Mouse (Mus musculus) cerebral cortex, adult 2 months (tissue): Measurements from ENCODE around the gene Clca2.

ENCODE experiments used
- WGBS: fragments of 180-500 bp; shearing (Covaris S2); methylation state at CpG from one replicate; pipeline ENCODE4 v1.1.7; 2018; 5-methylcytosine and 5-hydroxymethylcytosine counted together

Clca2 gene

DNA sequence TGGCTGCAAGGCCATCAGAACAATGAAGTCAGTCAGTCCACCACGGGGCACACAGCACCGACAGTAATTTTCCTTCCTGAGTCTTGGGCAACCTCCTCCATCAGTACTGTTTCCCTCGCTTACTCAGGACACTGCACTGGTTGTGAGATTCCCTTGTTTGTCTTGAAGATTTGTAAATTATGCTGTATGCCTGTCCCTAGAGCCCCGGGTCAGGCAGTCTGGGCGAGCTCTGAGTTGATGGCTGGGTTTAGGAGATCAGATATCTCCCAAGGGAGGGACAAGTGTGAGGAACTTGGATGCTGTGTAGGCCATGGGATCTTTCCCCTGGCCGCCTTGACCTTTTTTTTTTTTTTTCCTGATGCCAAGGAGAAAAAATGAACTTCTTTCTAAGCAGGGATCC lies at the start of gene Clca2:
TSS of gene Clca2 (minus strand) at position 153 of the 400 bp plus-strand sequence.
- 72% methylated on average over 6 of the region's 6 CpGs for WGBS

DNA sequence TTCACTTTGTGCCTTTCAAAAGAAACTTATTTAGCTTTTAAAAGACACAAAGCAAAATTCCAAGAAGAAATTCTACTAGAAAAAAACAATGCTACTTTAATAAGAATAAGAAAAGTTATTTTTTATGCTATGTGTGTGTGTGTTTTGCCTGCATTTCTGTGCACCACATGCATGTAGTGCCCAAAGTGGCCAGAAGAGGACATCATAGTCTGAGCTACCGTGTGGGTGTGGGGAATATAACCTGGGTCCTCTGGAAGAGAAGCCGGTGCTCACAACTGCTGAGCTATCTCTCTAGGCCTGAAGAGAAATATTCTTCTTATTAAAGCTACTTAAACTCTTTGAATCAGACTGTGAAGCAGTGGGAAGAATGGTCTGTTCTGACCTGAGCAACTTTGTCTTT lies 48.2 kb upstream of the Clca2 start:
- WGBS, result 87% methylated on average over 2 of the region's 2 CpGs

DNA sequence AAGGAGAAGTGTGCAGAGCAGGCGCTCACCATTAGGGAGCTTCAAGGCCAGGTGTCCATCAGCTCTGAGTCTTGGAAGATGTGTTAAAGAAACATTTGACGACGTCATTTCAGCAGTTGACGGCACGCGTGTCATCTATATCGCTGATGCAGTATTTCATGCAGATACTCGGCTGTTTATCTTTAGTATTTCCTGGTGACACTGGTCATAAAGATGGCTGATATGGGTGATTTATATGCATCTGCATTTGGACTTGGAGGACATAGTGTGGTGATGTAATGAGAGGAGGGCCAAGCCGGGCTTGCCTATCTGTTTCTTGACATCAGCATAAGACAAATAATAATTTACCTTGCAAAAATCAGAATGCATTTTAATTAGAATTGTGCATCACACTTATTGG lies 47.6 kb upstream of the Clca2 start:
- WGBS, result 98% methylated on average over 9 of the region's 9 CpGs

DNA sequence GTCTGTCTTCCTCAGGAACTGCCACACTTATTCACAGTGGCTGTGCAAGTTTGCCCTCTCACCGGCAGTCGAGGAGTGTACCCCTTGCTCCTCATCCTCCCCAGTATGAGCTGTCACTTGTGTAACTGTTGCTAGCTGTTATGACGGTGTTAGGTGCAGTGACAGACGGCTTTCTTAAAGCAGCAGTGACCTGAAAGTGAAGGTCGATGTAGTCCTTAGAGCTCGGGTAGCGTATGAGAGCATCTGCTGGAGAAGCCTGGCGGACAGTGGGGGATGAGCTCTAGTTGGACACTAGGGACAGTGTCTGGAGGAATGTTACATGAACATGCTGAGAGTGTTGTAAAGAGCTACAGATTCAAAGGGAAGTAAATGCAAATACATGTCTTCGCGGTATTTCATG lies 44.6 kb upstream of the Clca2 start:
- WGBS, result 92% methylated on average over 10 of the region's 10 CpGs

DNA sequence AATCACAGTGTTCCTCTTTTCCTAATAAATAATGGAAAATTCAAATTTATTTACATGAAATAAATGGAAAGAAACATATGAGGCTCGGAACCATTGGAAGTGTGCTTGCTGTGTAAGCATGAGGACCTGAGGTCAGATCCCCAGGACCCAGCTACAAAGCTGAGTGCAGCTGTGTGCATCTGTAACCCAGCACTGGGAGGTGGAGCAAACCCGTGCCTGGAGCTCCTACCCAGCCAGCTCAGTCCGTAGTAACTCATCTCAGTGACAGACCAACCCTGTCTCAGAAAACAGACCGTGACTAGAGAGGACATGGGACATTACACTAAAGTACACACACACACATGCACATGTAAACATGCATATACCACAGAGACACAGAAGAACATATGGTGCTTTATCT lies 41.0 kb upstream of the Clca2 start:
- WGBS, result 94% methylated on average over 4 of the region's 4 CpGs

DNA sequence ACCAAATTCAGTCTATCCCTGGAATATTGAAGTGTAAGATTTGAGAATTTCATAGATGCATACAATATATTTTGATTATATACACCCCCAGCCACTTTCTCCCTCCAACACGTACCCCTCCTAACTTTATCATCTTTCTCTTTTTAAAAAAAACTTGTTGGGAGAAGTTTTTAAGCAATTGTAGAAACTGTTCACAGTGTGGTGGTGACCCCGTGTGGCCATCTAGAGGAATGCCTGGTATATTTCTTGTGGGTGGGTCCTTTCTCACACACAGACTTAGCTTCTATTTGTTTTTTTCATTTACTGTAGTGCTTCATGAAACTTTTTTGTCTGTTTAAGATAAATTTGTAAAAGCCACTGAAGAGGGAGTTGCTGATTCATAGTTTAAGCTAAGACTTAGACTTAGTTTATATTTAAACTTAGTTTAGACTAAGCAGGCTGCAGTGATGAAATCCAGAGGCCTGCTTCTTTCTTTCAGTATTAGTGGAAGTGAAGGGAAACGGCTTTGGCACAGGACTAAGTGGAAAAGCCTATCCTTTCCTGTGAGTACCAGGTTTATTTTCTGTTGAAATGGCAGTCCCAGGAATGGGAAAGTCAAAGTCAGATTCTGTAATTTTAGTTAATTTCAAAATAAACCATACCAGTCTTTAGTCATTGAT lies 32.1 kb upstream of the Clca2 start:
- 24% methylated on average over 3 of the region's 3 CpGs for WGBS

DNA sequence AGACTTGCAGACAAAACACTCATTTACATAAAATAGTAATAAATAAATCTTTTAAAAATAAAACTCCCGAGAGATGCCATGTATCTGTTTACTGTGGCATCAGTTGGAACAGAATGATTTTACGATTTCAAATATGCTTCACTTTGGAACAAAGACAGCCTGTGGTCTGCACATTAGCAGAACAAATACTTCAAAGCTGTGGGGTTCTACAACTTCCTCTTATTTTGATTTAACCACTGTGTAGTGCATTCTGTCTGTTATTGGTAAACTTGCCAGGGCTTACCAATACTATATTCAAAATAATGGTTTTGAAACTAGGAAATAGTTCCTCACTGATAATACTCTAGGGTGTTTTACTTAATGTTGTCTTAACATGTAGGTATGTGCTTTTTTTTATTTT lies 27.4 kb upstream of the Clca2 start:
- 84% methylated on average over 2 of the region's 2 CpGs for WGBS

DNA sequence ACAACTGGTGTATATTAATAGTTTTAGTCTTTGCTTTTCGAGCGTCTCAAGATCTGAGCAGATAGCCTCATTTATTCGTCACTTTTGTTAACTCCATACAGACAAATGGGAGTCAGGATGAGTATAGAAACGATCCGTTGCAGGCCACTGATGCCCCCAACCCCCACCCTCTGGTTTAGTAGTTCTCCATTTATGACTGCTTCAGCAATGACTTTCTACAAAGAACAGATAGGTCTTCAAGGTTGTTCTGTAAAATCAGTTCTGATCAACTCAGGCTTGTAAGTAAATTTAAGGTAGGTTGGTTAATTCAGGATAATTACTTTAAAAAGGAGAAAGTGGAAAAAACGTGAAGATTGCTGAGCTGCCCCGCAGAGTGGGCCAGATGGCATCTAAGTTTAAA lies 20.2 kb upstream of the Clca2 start:
- 52% methylated on average over 7 of the region's 7 CpGs for WGBS

DNA sequence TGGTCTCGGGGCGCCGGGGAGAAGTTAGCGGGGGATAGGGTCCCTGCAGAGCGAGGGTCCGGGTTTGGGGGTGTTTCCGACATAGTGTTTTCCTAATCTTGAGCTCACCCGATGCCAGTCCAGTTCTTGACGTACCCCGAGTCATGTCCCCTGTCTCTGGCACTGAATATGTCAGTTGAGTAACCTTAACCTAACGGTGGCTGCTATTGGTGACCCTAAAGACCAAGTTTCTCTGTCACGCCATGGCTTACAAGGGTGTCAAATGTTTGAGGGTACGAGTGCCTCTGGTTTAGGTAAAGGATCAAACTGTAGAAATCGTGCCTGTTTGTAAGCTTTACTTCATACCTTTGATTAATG lies 19.7 kb upstream of the Clca2 start:
- 1% methylated on average over 14 of the region's 14 CpGs for WGBS

DNA sequence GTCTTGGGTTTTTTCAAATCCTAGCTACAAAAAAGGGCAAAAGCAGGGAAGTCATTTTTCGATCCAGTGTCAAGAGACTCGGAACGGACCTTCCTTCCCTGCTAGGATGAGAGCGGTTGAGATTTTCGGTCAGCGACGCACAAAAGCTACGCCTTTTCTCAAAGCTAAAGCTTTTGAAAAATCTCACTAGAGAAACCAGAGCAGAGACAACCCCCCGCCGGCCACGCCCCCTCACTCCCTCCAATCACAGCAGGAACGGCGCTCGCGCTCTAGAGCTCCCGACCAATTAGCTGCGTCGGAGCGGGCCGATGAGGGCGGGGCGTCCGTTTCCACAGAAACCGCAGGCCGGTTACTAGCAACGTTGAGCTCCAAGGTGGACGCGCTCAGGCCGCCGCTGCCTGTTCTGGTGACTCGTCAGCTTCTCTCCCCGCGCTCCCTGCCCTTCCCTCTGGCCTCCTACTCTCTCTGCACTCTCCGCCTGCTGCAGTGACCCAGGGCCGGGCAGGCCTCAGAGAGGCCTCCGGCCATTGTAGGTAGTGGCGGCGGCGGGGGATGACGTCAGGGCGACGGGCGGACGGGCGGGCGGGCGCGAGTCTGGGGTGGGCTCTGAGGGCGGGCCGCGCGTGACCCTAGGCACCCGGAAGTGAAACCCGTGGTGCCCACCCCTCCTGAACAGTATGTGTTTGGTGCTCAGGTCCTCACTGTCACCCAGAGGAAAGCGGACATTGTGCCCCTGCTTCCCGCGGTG lies 19.2 kb upstream of the Clca2 start, which contains the start of gene Odf2l:
TSS of gene Odf2l (plus strand) at position 335 of the 748 bp plus-strand sequence.
- under 1% methylated on average over 57 of the region's 57 CpGs for WGBS

DNA sequence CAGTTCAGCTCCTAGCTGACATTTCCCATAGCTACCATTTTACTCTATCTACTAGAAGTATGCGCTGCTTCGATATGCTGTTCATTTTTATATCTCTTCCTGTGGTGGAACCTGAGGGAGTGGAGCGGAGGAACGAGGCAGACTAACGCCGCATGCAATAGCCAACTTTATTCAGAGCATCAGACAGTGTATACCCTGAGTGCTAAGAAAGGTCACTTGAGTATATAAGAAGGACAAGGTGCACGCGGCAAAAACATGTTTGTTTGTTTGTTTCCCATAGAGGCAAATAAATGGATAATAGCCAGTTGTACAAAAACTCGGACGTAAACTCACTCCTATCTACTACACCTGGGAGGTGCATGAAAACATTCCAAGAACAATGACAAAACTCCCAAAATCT lies 18.4 kb upstream of the Clca2 start:
- 71% methylated on average over 10 of the region's 10 CpGs for WGBS

DNA sequence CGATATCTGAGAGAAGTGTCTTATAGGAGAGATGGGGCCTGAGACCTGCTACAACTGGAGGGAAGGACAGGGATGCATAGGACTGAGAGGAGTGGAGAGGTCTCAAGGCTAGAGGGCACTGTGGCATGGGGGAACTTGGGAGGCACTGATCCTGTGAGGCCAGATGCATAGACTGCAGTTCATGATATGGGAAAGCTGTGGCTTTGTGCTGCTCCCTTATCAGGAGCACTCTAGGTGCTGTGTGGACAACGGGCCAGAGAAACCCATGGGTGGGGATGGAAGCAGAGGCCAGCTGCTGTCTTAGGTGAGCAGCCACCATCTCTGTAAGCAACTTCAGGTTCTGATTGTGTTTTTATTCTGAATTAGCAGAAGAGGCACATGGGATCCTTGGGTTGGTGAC lies 15.9 kb upstream of the Clca2 start:
- 89% methylated on average over 2 of the region's 2 CpGs for WGBS

DNA sequence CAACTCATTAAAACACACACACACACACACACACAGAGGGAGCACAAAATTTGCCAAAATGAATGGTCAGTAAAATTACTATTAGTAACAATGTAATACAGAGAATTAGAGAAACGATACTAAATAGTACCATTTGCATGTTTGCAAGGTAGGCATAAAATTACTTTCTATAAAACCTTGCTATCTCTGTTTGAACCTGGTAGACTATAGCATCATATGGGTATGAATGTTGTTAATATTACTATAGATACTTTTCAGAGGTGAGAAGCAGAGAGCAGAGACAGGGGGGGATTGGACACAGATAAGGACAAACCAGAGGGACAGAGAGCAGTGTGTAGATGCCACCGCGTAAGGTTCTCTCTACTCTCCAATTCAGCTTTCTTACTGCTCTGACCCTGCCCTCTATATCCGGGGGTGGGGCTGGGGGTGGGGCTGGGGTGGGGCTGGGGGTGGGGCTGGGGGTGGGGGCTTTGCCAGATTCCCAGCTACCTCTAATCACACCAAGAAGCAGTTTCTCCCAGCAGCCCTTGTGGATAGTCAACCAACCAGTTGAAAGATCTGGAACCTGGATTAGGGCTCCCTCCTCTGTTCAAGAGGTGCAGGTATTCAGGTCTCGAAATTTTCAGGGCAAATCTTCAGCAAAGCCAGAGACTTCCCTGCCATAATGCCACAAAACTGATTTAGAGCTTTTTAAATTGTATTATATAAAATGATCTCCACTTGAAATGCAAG lies 6.7 kb upstream of the Clca2 start:
- 75% methylated on average over 5 of the region's 5 CpGs for WGBS

DNA sequence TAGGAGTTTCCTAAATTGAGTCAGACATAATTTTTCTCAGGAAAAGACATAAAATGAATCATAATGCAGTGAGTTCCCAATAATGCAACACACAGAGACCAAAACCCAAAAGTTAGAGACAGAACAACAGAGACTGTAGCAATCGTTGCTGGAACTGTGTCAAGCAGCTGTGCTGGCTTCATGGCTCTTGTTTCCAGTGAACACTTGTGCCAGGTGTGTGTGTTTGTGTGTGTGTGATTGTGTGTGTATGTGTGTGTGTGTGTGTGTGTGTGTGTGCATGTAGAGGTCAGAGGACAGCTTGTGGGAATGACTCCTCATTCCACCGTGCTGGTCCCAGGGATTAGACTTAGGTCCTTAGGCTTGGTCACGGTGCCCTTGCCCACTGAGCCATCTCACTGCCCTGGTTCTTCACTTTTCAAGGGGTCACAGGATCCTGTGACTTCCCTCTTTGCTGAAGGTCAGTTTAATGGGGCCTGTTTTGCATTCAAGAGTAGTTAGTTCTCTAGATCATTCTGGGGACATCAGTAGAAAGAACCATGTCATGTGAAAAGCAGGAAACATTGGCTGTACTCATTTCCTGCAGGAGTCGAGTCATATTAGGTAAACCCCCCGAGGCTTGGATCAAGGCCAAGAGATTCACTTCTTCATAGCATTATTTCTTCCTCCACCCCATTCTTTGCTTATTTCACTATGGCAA lies 6.0 kb upstream of the Clca2 start:
- WGBS, result 66% methylated on average over 5 of the region's 5 CpGs

DNA sequence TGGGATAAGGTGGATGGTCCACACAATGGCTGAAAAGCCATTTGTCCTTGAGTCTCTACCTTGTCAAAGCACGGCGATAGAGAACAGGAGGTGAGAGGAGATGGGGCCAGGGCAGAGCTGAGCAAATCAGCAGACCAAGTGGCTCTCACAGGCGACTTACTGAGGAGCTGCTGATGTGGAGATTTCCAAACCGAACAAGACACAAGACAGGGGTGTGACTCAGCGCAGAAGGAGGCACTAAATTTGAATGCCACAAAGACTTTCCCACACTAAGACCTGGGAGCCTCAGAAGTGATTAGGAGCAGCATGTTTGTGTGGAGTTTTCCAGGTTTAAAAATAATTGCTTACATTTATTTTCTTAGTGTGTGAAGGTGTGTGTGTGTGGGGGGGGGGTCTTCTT lies 4.5 kb upstream of the Clca2 start:
- WGBS, result 61% methylated on average over 5 of the region's 5 CpGs

DNA sequence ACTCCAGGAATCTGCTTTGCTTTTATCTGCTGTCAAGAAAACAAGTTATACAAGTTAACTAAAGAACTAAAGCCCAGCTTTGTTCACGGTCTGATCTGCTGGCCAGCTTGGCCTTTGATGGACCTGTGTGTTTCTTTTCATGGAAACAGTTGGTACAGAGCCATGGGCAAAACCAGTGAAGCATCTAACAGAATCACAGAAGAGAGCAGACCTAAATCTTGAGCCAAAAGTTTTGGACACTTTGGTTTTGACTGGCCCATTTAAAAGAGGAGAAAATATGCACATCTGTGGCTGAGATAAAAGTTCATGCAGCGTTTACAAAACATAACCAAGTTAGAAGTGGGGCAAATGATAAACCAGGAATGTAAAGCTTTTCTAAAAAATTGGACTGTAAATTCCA lies 4.1 kb upstream of the Clca2 start:
- 64% methylated on average over 2 of the region's 2 CpGs for WGBS

DNA sequence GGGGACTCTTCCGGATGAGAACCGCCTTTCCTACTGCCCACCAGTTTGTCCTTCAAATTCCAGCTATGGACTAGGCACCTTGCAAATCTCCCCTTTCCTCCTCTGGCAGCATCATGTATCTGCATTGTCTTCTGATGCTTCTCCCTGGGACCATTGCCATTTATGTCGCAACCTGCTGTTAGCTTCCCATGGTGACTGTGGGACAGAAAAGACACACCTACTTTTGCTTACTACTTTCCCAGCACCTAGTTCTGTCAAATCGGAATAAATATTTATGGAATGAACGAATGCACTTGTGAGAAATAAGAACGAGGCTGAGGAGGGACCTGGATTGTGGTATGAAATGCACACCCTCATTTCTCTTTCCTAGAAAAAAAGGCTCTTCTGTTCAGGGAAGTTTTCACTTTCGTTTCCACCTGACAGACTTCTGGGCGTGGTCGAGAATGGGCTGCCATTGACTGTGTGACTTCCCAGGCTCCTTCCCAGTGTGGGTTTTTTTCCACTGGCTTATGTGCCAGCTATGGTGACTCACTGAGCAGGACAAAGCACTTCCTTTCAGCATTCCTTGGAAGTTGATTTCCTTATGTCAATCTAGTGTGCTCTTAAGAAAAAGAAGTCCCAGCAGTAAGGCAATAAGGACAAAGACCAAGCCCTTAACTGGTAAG lies 2.8 kb upstream of the Clca2 start:
- 70% methylated on average over 9 of the region's 9 CpGs for WGBS

DNA sequence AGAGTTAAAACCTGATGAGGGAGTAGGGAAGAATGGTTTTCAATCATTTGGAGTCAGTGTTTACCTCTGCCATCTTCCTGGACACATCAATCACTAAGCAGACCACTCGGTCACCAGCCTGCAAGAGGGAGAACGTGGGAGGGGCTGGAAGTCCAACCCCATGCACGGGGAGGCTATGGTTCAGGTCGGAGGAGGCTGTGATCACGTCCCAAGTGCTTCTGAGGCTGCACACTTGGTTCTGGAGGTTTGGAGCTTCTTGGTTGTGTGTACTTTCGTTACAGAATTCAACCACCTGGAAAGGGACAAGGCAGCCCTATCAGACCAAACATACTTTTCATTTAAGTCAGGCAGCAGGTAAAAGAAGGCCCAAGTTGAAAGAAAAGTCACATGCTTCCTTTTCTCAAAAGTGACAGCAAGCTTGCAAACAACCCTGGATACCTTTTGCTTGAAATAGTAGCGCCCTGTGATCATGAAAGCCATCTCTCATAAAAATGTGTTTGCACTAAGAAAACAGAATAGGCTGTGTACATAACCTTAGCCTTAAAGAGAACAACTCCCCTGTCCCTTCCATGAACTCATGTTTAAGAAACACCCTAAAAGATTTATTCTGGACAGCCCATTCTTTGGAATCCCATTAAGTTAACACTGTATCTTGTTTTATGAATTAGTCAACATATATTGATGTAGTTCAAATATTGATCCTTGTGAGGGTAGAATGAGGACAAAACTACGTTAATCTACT lies 11.2 kb downstream of the Clca2 start:
- 84% methylated on average over 8 of the region's 8 CpGs for WGBS

DNA sequence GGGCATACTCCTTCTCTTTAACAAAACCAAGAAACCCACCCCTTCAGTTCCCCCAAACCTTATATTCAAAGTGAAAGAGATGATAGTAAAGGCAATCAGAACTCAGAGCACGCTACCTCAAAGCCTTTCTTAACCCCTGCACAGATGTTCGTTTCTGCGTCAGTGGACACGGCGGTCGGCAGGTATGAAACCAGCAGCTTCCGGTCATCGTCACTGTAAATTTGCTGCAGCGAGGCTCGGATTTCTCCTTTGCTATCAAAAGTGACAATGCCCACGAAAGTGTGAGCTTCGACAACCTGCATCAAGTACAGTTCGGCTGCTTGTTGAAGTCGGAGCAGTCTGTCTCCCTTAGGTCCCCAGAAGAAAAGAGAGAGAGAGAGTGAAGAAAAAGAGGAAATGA lies 13.1 kb downstream of the Clca2 start:
- WGBS, result 94% methylated on average over 14 of the region's 14 CpGs

DNA sequence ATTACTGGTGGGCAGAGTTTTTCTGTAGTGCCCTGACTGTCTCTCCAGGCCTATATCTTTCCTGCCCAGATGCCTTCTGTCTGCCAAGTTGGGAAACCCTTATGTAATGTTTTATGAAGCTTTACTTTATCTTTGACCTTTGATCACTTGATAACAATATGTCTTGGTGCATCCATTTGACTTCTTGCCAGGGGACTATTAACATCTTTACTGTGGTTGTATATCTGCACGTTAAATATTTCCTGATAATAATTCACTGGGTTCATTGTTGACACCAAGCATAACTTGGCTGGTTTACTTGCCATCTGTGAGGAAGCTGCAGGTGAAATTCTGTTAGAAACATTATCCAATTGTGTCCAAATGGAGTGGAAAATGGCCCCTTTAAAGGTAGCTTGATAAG lies 16.2 kb downstream of the Clca2 start:
- 95% methylated on average over 1 of the region's 1 CpGs for WGBS

DNA sequence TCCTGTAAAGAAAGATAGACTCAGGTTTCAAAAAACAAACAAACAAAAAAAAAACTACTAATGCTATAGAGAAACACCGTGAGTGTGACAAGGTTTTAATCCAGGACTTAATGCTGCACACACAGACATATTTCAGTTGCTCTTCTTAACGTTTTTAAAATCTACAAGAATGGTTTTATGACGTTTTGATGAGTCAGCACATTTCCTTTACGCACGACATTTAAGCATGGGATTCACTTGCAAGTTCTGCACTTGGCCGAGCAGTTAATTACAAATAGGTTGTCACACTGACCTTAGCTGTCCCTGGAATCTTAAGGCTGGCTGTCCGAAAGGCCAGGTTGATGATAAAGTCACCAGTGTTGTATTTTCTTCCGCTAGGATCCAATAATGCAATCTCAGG lies 18.3 kb downstream of the Clca2 start:
- 85% methylated on average over 8 of the region's 8 CpGs for WGBS
